Mouse (Mus musculus): ENCODE data around the gene Prune2. TPM values are rescaled to one million over a fixed set of nuclear protein-coding genes. Genes with fewer than 3 reads are reported as not detected.

Gene Prune2
- total RNA-seq, 2 experiments from 2014 or later = 48.3 to 57.1 TPM

DNA sequence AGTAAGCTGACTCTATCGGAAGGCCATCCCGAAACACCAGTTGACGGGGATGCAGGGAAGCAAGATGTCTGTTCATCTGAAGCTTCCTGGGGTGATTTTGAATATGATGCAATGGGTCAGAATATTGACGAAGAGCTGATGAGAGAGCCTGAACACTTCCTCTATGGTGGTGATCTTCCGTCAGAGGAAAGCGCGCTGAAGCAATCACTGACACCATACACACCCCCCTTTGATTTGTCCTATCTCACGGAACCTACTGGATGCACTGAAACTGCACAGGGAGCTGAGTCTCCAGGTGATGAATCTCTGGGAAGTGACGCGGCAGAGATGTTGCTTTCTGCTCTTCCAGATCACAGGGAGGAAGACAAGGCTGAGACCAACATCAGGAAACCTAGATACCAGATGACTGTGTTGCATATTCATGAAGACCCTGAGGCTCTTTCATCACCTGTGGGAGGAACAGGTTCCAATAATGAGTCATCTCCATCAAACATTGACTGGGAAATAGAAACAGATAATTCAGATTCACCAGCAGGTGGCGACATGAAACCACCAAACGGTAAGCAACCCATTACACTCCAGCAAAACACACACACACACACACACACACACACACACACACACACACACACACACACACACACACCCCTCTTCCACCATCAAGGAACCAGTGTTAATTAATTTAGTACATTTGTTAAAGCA, 168.3 kb downstream of the Prune2 start:
- DNase-seq (ENCODE audit: low spot score in 2 of 2) = peak; percentile 53 to 58

DNA sequence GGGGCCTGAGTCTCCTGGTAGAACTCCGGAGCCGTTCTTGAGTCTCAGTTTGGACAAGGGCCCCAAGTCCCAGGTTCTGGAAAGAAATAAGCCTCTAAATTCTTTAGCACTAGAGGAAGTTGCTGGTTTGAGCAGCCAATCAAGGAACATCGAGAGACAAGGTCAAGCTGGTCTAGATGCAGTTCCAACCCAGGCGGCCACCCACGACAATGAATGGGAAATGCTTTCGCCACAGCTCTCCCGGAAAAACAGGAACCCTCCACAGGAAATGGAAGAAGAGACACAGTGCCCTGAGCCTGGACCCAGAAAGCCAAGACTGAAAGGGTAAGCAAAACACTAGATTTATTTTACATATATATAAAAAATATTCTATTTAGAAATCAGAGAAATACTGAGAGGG, 169.5 kb downstream of the Prune2 start:
- DNase-seq (ENCODE audit: low spot score in 2 of 2) = no peak

DNA sequence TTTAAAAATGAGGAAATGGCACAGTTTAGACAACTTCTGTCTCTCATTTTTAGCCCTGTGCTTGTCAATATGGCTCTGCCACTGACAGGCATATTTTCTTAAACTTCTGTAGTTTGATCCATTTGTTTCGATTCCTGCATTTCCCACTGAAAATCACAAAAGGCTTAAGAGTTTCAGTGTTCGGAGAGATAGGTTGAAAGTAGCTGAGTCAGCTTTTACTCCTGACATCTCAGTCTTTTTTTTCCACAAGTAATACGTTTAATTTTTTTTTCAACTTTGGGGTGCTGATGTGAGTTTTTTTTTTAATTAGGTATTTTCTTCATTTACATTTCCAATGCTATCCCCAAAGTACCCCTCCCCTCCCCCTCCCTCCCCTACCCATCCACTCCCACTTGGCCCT, 174.6 kb downstream of the Prune2 start:
- DNase-seq (ENCODE audit: low spot score in 2 of 2) = no peak

DNA sequence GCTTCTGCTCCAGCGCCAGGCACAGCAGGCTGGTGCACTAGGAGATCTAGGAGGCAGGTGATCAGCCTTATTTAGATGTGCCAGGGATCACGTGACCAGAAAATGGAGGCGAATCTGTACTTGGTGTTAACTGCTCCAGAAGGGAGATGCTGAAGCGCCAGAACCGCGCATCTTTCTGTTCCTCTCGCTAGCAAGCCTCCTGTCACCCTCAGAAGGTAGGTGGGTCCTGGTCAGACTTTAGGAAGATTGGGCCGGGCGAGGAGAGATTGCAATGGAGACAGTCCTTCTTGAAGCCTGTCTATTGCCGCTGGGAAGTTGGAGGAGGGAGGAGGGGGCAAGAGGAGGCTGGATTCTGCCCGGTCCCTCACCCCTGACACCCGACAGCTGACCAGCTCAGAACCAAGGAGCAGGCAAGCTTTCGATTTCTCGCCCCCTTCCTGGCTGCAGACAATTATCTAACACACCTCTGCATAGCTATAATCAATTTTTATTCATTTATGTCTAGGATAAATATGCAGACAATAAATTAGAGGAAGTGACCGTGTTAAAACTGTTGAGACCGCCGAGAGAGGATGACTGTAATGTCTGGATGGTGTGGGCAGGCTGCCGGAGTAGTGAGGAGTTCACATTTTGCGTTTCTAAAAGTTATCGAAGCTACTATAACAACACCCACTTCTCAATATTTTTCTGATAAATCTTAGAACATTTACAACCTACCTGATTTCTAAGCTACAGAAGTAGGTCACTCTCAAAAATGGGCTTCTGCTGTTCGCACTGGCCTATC, 181.0 kb downstream of the Prune2 start:
- DNase-seq (ENCODE audit: low spot score in 2 of 2) = peak; percentile 64

DNA sequence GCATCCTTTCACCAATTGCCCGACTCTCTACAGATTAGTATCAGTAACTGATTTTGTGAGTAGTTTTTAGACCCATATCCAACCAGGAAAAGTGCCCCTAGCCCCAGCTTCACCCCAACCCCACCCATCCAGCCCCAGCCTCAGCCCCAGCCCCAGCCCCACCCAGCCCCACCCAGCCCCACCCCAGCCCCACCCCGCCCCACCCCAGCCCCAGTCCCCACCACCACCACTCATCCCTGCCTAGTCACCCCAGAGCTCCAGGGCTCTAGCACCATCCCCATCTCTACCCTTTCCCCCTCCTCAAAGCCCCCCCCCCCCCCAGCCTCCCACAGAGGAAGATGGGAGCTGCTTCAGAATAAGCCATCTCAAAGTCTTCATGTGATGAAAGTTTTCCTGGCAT, 181.7 kb downstream of the Prune2 start:
- no peak for DNase-seq (ENCODE audit: low spot score in 2 of 2)

DNA sequence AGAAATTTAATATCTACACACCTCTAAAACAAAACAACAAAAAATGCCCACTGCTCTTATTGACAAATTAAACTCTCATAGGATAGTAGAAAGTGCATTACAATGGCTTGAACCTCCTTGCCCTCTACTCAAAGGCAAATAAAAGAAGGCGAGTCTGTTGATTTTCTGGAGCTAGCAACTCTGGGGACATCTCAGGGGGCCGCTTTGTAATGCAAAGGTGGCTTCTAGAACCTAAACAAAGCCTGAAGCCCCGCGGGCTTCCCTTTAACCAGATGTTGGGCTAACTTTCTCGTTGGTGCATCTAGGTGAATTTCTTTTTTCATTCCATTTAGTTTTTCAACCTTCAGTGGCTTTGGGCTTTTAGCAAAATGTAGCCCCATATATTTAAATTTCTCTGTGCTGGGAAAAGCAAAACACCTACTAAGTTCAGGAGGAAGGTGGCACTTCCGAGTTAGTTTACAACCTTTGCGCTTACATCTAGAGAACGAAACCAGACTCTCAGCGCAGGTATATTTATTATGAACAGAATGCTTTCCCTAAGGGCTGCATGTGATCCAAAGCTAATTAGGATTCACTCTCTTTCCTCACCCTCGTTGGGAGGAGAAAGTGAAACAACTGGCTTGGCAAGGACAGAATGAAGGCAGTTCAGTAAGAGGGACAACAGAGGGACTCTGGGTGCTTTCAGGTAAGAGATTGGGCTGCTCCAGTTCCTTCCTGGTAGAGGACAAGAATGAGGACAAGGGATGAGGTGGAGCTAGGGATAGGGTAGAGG, 182.4 kb downstream of the Prune2 start:
- no peak for DNase-seq (ENCODE audit: low spot score in 2 of 2)

DNA sequence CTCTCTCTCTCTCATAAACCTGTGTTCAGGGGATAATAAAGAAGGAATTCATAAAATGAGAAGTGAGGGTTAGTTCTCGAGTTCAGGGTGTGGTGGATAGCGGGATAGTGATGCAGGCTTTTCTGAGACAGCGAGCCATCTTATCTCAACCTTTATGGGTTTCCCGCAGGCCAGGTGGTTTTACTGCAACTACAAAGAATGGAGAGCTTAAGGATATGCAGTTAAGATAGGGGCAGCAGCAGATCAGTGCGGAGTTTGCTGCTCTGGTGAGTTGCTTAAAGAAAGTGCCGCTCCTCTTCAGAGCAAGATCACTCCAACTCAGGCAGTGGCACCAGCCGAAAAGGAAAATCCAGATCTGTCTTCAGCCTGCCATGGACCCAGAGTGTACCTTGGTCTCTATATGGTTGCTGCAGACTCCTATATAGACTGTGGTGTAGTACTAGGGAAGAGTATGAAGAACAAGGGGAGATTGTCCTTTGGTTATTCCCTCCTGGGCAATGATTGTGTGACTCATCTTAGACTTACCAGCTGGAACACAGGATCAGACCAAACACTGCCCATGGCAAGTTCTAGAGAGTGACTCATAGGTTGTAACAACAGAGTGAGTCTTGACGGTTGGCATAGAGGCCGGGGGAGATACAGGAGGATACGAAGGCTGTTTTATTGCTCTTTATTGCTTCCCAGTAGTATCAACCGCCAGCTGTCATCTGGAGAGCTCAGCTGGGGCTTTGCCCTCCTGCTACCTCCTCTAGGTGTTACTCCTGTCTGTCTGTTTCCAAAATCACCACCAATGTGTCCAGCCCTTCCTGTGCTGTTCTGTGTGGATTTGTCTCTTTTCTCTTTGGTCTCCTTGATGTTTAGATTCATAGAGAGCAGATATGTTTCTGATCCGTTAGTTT, 184.3 kb downstream of the Prune2 start:
- DNase-seq (ENCODE audit: low spot score in 2 of 2) = no peak

DNA sequence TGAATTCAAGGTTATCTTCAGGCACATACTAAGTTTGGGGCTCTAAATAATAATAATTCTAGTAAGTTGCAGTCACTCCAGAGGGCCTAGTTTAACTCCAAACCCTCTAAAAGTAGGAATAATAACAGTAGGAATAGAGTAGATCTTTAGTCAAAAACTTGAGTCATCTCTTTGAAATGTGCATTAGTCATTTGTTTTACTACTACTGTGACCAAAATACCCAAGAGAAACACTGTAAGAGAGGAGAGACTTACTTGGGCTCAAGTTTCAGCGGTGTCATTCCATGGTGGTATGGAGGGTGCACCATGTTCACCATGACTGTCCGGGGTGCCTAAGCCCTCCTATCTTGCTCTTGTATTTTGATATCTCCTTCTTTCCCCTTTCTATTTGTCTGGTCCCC, 187.3 kb downstream of the Prune2 start:
- no peak for DNase-seq (ENCODE audit: low spot score in 2 of 2)

DNA sequence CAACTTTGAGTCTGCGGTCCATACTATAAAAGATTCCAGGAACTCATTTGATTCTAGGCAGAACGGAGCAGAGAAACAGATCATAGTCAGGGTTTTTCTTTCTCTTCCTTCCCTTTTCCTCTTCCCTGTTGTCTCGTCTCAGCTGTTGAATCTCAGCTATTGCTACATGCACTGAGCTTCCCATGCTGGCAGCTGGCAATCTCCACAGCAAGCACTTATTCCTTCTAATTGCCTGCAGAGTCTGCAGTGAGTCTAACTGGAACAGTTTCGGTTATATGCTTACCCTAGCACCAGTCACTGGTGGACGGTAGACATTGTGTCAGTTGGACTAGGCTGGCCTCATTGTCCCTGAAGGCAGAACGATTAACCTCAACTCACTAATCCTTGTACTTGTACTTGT, 188.3 kb downstream of the Prune2 start:
- no peak for DNase-seq (ENCODE audit: low spot score in 2 of 2)

DNA sequence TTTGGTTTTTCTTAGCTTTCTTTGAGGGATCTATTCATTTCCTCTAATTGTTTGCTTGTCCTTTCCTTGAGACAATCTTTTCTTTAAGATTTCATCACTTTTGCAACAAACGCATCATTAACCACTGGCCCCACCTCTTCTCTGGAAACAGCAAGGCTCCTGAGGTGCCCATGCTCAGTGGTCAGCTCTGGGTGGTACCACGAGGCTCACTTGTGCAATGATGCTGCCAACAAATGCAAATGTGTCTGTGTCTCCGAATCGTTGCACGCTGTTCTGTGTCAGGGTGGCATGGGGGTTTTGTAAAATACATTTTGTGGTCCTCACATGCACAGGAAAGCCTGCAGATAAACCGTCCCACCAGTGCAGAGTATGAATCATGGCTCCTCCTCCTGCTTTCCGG, 194.1 kb downstream of the Prune2 start:
- no peak for DNase-seq (ENCODE audit: low spot score in 2 of 2)

DNA sequence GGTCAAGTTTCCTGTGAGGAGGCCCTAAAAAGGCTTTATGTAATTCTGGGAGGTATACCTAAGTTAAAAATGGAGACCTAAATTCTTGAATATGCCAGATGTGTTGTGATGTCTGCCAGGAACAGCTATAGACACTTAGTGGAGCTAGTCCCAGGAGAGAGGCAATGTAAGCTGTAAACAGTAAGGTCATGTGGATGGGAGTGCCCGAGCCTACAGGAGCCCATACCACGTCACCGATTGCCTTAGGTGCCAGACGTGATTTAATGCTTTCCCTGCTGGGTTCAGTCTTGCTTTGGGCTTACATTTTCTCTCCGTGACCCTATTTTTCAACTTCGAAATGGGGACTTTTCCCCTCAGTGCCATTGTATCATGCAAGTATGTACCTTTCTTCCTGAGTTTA, 195.9 kb downstream of the Prune2 start:
- DNase-seq (ENCODE audit: low spot score in 2 of 2) = no peak

DNA sequence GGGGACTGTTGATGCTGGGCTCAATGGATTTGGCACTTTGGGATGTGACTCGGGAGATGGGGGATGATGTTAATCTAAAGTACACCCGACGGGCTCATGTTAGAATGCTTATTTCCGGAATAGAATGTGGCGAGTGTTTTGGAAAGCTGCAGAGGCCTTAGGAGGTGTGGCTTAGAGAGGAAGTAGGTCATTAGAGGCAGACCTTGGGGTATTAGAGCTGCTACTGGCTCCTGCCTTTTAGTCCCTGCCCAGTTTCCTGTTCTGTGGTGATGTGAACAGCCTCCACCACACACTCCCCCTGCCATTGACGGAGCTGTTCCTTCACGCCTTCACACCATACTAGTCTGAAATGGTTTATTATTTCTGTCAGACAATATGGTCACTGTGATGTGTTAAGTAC, 196.5 kb downstream of the Prune2 start:
- no peak for DNase-seq (ENCODE audit: low spot score in 2 of 2)

DNA sequence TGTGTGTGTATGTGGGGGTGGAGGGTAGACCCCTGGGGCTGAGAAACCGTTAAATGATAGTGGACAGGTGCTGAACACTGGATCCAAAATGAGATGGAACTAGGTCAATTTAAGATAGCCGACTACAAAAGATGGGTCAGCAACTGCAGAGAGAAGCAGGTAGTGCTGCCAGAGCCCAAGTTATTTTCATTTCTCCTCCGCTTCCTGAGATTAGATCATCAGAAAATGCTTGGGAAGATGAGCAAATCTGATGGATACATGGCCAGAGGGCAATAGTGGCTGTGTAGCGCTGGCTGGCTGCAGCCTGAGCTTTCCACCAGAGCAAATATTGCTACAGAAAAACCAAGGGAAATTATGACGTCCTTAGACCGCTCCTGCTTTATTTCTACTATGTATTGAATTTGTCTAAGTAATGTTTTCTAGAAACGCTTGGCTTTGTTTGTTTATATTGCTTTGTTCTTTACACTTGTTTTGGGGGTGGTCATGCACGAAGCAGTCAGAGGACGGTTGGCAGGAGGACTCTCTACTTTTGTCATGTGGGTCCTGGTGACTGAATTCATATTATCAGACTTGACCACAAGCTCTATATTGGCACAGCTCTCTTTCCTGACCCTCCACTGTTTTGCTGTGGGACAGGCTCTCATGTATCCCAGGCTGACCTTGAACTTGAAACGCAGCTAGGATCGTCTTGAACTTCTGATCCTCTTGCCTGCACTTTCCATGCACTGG, 198.2 kb downstream of the Prune2 start:
- DNase-seq (ENCODE audit: low spot score in 2 of 2) = no peak

DNA sequence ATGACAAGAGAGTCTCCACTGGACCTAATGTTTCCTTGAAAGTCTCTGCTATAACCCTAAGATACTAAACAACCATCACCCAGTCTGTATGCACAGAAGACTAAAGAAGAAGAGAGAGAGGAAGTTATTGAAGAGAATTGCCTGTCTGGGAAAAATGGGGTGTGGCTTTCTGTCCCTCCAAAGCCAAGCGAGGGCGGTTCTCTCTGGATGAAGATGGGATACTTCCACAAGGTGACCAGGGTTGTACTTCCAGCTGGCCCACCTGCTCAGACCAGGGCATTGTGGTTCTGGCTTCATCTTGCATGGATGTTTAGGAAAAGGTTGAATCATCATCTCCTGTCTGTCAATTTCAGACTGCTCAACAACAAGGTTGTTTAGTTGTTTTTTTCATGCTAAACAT, 199.3 kb downstream of the Prune2 start:
- DNase-seq (ENCODE audit: low spot score in 2 of 2) = no peak

DNA sequence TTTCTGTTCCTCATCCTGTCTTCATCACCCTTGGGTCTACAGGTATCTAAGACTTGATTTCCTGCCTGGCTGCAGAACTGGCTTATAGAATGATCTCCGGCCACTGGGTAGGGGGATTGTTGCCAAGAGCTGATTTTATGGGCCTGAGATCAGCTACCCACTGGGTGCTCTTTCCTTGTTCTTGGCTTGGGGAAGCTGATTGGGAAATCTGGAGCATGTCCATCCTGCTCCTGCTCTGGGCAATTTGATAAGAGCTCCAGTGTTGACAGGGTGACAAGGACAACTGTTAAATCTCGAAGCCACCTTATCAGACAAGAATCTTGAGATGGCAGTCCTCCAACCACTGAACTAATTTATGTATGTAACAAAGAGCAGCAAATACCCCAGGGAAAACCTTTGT, 203.8 kb downstream of the Prune2 start:
- no peak for DNase-seq (ENCODE audit: low spot score in 2 of 2)

DNA sequence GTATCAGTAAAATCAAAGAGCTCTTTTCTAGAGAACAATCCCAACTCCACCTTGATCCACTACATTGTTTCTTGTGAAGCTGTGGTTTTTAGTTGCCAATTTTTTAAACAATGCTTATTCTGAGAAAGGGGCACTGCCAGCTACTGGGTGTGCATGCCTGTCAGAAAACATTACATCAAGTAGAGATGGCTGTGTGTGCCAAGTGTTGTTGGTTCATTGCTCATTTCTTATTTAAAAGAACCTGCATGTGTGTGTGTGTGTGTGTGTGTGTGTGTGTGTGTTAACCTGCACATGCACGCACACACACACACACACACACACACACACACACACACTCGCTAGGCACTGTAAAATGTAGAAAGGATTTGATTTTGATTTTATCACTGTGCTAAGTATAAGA, 204.3 kb downstream of the Prune2 start:
- no peak for DNase-seq (ENCODE audit: low spot score in 2 of 2)

DNA sequence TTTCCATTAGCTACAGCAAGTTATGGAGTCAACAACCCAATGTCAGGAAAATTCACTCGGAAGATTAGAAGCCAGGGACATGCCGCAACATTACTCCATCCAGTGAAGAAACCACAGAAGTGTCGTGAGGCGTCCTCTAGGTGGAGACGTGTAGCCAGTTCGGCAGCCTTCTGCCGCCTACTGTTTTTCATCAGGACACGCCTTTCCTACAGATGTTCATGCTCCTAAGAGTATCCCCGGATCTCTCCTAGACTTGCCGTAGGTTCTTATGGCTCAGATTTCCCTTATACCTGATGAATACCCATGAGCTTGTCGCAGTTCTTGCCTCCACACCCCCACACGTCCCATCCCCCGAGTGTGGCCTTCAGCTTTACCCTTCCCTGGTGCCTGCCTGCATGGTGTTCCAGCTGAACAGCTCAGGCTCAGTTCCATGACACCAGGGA, 207.6 kb downstream of the Prune2 start:
- no peak for DNase-seq (ENCODE audit: low spot score in 2 of 2)

DNA sequence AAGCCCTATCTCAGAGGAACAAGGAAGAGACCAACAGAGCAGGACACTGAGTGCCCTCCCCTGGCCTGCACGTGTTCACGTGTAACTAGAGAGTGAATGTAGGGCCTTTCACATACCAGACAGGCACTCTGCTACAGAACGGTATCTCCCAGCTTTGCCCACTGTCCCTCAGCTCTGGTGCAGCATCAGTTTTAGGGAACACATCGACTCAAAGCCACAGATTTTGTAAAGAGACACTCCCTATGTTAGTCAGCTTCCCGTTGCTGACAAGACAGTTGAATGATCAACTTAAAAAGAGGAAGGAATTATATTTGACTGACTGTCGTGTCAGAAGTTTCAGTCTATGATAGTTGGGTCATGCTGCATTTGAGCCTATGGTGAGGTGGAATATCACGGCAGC, 210.4 kb downstream of the Prune2 start:
- DNase-seq (ENCODE audit: low spot score in 2 of 2) = no peak

DNA sequence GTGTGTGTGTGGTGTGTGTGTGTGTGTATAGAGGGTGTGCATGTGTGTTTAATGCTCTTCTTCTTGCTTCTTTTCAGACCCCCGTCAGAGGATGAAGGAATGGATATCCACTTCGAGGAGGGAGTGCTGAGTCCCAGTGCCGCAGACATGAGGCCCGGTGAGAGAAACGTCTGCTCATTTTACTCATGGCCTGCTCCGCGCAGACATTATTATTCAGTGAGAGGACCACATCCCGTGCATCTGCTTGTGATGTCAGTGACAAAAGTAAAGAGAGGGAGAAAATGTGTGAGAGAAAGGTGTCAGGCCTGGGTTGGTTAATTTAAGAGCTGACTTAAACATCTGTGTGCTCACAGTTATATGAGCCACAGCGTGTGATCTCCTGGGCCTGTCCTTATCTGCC, 212.3 kb downstream of the Prune2 start:
- DNase-seq (ENCODE audit: low spot score in 2 of 2) = no peak

DNA sequence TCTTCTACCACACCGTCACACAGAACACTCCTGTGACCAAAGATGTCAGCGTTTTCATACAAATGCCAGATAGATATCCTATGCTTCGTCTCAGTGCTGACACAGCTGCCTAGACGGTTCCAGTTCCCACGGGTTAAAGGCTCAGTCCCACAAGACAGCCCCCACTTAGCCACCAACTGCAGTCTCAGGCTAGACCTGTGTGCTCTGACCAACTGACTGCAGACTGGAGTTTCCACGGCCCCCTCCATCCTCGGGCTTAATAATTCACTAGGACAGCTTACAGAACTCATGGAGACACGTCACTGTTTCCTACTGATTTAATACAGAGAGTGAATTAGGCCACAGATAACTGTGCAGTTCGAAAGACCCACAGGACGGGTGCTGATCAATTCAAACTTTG, 213.8 kb downstream of the Prune2 start:
- DNase-seq (ENCODE audit: low spot score in 2 of 2) = no peak

All from layer of hippocampus, postnatal 14 days (tissue).